Mouse (Mus musculus) lung, postnatal 0 days (tissue): Measurements from ENCODE around the gene Ap5z1. TPM values are rescaled to one million over a fixed set of nuclear protein-coding genes. Genes with fewer than 3 reads are reported as not detected.

ENCODE experiments used
- ATAC-seq: fragments of 200-750 bp; cut with Nextera tagmentation; 2 replicates; pipeline ENCODE4 v1.8.0; 2017; ENCODE audit warnings: moderate library complexity
- DNase-seq: peaks from one replicate; pipeline ENCODE4 v3.0.0-alpha.2; 2016; ENCODE audit warnings: low spot score
- H3K27ac ChIP-seq: fragments of 300-500 bp; sonication (generic); 2 replicates; pipeline ENCODE4 v1.5.1; 2014; ENCODE audit warnings: antibody characterized with exemption, mild to moderate bottlenecking, low read length, mixed read lengths
- H3K27me3 ChIP-seq: fragments of 300-500 bp; sonication (generic); replicated peaks from 2 replicates; pipeline ENCODE4 v1.6.1; 2014; ENCODE audit warnings: low read length, mixed read lengths; ENCODE audit not compliant: insufficient read depth
- H3K36me3 ChIP-seq: fragments of 300-500 bp; sonication (generic); 2 replicates; pipeline ENCODE4 v1.6.1; 2014; ENCODE audit warnings: low read length, mixed read lengths; ENCODE audit not compliant: insufficient read depth
- H3K4me1 ChIP-seq: fragments of 300-500 bp; sonication (generic); 2 replicates; pipeline ENCODE4 v1.6.1; 2014; ENCODE audit warnings: antibody characterized with exemption, low read depth, low read length, mixed read lengths; ENCODE audit not compliant: insufficient read depth
- H3K4me2 ChIP-seq: fragments of 300-500 bp; sonication (generic); replicated peaks from 2 replicates; pipeline ENCODE4 v1.6.1; 2014; ENCODE audit warnings: low read depth, mild to moderate bottlenecking, low read length, moderate library complexity, mixed read lengths
- H3K4me3 ChIP-seq: fragments of 300-500 bp; sonication (generic); 2 replicates; pipeline ENCODE4 v1.5.1; 2014; ENCODE audit warnings: low read depth, low read length
- H3K9ac ChIP-seq: fragments of 300-500 bp; sonication (generic); replicated peaks from 2 replicates; pipeline ENCODE4 v1.6.1; 2014; ENCODE audit warnings: low read depth, mild to moderate bottlenecking
- H3K9me3 ChIP-seq: fragments of 300-500 bp; sonication (generic); 2 replicates; pipeline ENCODE4 v1.6.1; 2016; ENCODE audit warnings: low read length, mixed read lengths
- CTCF ChIP-seq: IDR thresholded peaks from 2 replicates; pipeline ENCODE4 v1.5.1; 2016; ENCODE audit warnings: antibody characterized with exemption, mild to moderate bottlenecking
- EP300 ChIP-seq: IDR thresholded peaks from 2 replicates; pipeline ENCODE4 v1.6.1; 2016; ENCODE audit warnings: antibody characterized with exemption, mild to moderate bottlenecking, control low read depth
- WGBS: fragments of 180-500 bp; shearing (Covaris S2); extraction: QIAGEN DNeasy Blood & Tissue Kit; methylation state at CpG from one replicate; pipeline ENCODE4 v1.1.7; 2014; 5-methylcytosine and 5-hydroxymethylcytosine counted together
- polyA plus RNA-seq: library from polyadenylated mRNA; unstranded; fragments of >200 nt; fragmentation: Nextera tagmentation; extraction: Ambion mirVana; gene quantifications from 2 replicates; pipeline ENCODE4 v1.2.1, GENCODE M21; 2015

The Ap5z1 gene
- polyA plus RNA-seq, 1 experiment from 2014 or later: 6.2 TPM

GRCm38 (mm10) chr5:142498964-142499363 is 35.2 kb downstream of the Ap5z1 start:
- peak; percentile 34; the same call in 1 of the 2 replicates for ATAC-seq

GRCm38 (mm10) chr5:142500918-142501317 is 37.2 kb downstream of the Ap5z1 start:
- ATAC-seq (no peak), DNase-seq (no peak)
- TF ChIP-seq CTCF: no peak
- no peak for TF ChIP-seq EP300
- Histone ChIP-seq H3K36me3 (no peaks in the 10 kb centered on the region), H3K9ac (no peak overlapping the region), H3K27ac (no peak overlapping the region), H3K4me2 (no peak overlapping the region), H3K4me3 (no peak overlapping the region), H3K4me1 (no peaks in the 10 kb centered on the region), H3K27me3 (no peaks in the 10 kb centered on the region), H3K9me3 (no peaks in the 10 kb centered on the region)
- WGBS: 70% methylated on average over 10 of the region's 10 CpGs

More at GRCm38 (mm10) chr5:142498964-142499363, 35.2 kb downstream of the Ap5z1 start:
- TF ChIP-seq EP300 (no peak), CTCF (peak; percentile 80)
- no peak overlapping the region for H3K27ac ChIP-seq
- no peaks in the 10 kb centered on the region for H3K4me1 ChIP-seq
- WGBS: 32% methylated on average over 3 of the region's 3 CpGs
- H3K27me3 ChIP-seq: no peaks in the 10 kb centered on the region
- DNase-seq: peak; percentile 58
- no peaks in the 10 kb centered on the region for H3K36me3 ChIP-seq
- no peak overlapping the region for H3K4me2 ChIP-seq
- no peak overlapping the region for H3K9ac ChIP-seq
- H3K9me3 ChIP-seq: no peaks in the 10 kb centered on the region
- H3K4me3 ChIP-seq: no peak overlapping the region

- H3K27ac ChIP-seq: no peak overlapping the region
- peak; percentile 96 for DNase-seq
- H3K27me3 ChIP-seq: no peaks in the 10 kb centered on the region
- H3K4me3 ChIP-seq: no peak overlapping the region
- peak; percentile 93 for TF ChIP-seq CTCF
- TF ChIP-seq EP300: no peak
- H3K4me2 ChIP-seq: no peak overlapping the region
- H3K9ac ChIP-seq: no peak overlapping the region
- WGBS: 2% methylated on average over 3 of the region's 3 CpGs
- ATAC-seq: peak; percentile 93
- no peaks in the 10 kb centered on the region for H3K4me1 ChIP-seq
- no peaks in the 10 kb centered on the region for H3K9me3 ChIP-seq
- H3K36me3 ChIP-seq: no peaks in the 10 kb centered on the region
Measured at GRCm38 (mm10) chr5:142502414-142502813, 38.7 kb downstream of the Ap5z1 start.

- no peaks in the 10 kb centered on the region for H3K36me3 ChIP-seq
- no peak overlapping the region for H3K9ac ChIP-seq
- no peak overlapping the region for H3K4me2 ChIP-seq
- no peak overlapping the region for H3K4me3 ChIP-seq
- H3K4me1 ChIP-seq: 0 out of 2 replicates have a peak, but pooled peaks cover under 1% of the 10 kb centered on the region
- 66% methylated on average over 3 of the region's 3 CpGs for WGBS
- H3K27me3 ChIP-seq: no peaks in the 10 kb centered on the region
- H3K9me3 ChIP-seq: no peaks in the 10 kb centered on the region
- TF ChIP-seq CTCF (no peak), EP300 (no peak)
- no peak for ATAC-seq
- H3K27ac ChIP-seq: no peak overlapping the region
- no peak for DNase-seq
Measured at GRCm38 (mm10) chr5:142504175-142504574, 40.4 kb downstream of the Ap5z1 start.

- Histone ChIP-seq H3K4me1 (0 out of 2 replicates have a peak, but pooled peaks cover 3% of the 10 kb centered on the region), H3K36me3 (no peaks in the 10 kb centered on the region), H3K9me3 (no peaks in the 10 kb centered on the region), H3K9ac (no peak overlapping the region), H3K27me3 (no peaks in the 10 kb centered on the region), H3K4me3 (no peak overlapping the region), H3K27ac (no peak overlapping the region), H3K4me2 (no peak overlapping the region)
- DNase-seq (peak; percentile 14), ATAC-seq (no peak)
- 51% methylated on average over 3 of the region's 3 CpGs for WGBS
- TF ChIP-seq CTCF (peak; percentile 80), EP300 (no peak)
Measured at GRCm38 (mm10) chr5:142505695-142506423, 42.1 kb downstream of the Ap5z1 start.

GRCm38 (mm10) chr5:142509141-142510060 is 45.7 kb downstream of the Ap5z1 start:
- no peak overlapping the region for H3K4me3 ChIP-seq
- peak; percentile 18 for DNase-seq
- peak; percentile 59 for ATAC-seq
- 0 out of 2 replicates have a peak overlapping the region, but pooled peaks have one; percentile 12 for H3K4me2 ChIP-seq
- no peaks in the 10 kb centered on the region for H3K36me3 ChIP-seq
- H3K4me1 ChIP-seq: 0 out of 2 replicates have a peak, but pooled peaks cover 3% of the 10 kb centered on the region
- TF ChIP-seq EP300 (peak; percentile 47; the same call in 1 of the 2 replicates), CTCF (no peak)
- peak overlapping the region; percentile 27; the same call in 1 of the 2 replicates for H3K27ac ChIP-seq
- no peaks in the 10 kb centered on the region for H3K9me3 ChIP-seq
- 32% methylated on average over 15 of the region's 15 CpGs for WGBS
- no peaks in the 10 kb centered on the region for H3K27me3 ChIP-seq
- no peak overlapping the region for H3K9ac ChIP-seq
